Mouse (Mus musculus): ENCODE results near the gene Eva1a. TPM values are rescaled to one million over a fixed set of nuclear protein-coding genes. Genes with fewer than 3 reads are reported as not detected.
A peak's percentile ranks its signal among the peaks of the same experiment; 100 is the strongest.

Eva1a gene
- polyA plus RNA-seq, 1 experiment from 2014 or later = 3.2 TPM

DNA sequence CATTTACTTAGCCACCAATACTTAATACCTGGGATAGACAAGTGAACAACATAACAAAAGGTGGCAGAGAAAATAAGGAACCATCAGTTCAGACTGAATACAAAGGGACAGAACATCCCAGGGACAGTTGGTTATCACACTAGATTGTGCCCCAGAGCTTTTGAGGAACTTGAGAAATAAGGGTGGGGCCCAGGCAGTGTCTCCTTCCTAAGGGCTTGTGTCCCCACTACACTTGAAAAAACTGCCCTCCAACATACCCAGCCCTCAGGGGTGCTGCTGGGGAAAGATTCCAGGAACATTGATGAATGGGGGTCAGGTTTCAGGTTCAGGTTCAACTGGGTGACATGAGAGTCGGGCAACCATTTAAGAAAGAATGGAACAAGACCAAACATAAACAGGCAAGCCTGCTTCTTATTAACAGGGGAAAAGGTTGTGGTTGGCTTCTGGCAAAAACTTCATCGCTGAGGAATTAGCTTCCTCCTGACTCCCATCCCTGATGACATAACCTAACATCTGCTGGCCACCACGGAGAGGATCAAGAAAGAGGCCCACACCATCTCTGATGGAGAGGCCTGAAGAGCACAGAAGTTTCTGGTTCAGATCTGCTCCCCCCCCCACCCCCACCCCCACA lies 74.6 kb downstream of the Eva1a start:
- Histone ChIP-seq H3K27ac (no peak overlapping the region), H3K27me3 (ENCODE audit: poor library complexity, severe bottlenecking) (no peaks in the 10 kb centered on the region), H3K4me1 (peaks cover 22% of the 10 kb centered on the region), H3K36me3 (replicated peaks) (no peaks in the 10 kb centered on the region), H3K4me3 (no peak overlapping the region), H3K9me3 (no peaks in the 10 kb centered on the region)
- 58% methylated on average over 3 of the region's 3 CpGs for WGBS
- DNase-seq (ENCODE audit: extremely low spot score, low spot score) = no peak

DNA sequence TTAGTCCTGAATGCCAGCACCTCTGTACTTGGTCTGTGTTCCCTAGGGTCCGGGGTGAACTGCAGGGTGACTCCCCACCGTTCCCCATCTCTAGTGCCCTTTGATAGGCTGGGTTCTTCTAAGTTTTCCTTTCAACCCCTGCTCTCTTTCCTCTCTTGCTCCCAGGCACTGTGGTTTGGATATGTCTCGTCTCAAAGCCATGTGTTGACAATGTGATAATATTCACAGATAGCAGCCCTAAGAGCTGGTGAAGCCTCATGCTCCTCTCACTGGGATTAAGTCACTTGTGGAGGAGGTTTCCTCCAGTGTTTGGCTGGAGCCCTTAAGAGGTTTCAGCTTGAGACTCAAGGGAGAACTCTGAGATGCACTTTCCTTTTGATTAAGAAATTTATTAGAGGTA lies 75.3 kb downstream of the Eva1a start:
- Histone ChIP-seq H3K36me3 (replicated peaks) (no peaks in the 10 kb centered on the region), H3K4me3 (no peak overlapping the region), H3K9me3 (no peaks in the 10 kb centered on the region), H3K4me1 (peaks cover 22% of the 10 kb centered on the region), H3K27me3 (ENCODE audit: poor library complexity, severe bottlenecking) (no peaks in the 10 kb centered on the region), H3K27ac (no peak overlapping the region)
- no peak for DNase-seq (ENCODE audit: extremely low spot score, low spot score)
- WGBS = 89% methylated on average over 3 of the region's 3 CpGs

DNA sequence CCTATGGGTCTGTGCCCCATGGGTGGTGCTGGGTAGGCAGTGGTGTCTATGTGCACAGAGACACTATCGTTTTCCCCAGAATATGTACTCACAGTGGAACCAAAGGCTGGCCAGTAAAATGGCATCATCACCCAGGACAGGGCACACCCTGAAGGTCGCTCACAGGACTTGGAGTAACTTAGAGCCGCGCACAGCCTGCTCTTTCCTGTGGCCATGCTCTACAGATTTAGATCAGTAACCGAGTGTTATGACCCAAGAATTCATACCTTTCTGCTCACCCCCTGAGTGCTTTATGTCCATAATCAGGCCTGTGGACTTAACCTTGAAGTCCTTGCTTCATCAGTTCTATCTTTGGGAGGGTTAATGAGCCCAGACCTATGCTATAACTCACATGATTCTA lies 77.0 kb downstream of the Eva1a start:
- Histone ChIP-seq H3K4me3 (no peak overlapping the region), H3K9me3 (no peaks in the 10 kb centered on the region), H3K27me3 (ENCODE audit: poor library complexity, severe bottlenecking) (no peaks in the 10 kb centered on the region), H3K36me3 (replicated peaks) (no peaks in the 10 kb centered on the region), H3K27ac (no peak overlapping the region), H3K4me1 (peaks cover 18% of the 10 kb centered on the region)
- DNase-seq (ENCODE audit: extremely low spot score, low spot score) = no peak
- WGBS = 88% methylated on average over 5 of the region's 5 CpGs

DNA sequence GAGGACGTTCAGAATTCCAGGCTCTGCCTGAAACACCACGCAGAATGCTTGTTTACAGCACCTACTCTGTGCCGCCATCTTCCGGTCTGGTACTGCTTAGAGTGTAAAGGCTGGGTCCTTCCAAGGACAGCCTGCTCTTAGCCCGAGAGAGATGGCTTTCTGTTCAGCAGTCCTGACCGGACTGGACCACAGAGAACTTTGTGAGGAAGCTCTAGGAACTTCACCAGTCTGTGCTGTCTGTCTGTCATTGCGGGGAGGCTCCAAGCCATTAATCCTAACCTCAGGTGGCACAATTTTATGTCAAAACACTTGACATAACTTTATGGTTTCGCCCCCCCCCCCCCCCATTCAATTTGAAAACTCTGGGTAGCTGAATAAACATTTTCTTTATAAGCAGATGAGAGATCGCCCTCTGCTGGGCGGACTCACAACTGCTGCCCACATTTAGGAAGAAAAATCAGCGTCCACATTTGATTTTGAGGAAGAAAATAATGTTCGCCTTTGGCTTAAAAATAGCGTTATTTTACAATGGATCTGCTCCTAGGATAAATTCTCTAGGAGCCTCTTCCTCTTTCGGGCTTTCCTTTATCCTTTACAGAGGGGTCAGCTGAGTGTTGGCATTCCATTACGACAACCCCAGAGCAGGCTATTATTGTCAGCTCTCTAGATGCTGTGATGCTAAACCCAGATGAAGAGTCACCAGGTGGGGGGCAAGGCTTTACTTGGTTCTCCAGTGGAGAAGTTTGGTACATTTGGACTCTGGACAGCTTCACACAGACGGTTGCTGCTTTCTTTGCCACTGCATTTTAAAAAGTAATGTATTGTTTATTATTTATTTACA lies 78.7 kb downstream of the Eva1a start:
- H3K4me1 ChIP-seq = peaks cover 16% of the 10 kb centered on the region
- peak overlapping the region; percentile 38 for H3K4me3 ChIP-seq
- peak overlapping the region; percentile 58; the same call in 1 of the 2 replicates for H3K27ac ChIP-seq
- H3K36me3 ChIP-seq (replicated peaks) = no peaks in the 10 kb centered on the region
- DNase-seq (ENCODE audit: extremely low spot score, low spot score) = peak; percentile 54
- no peaks in the 10 kb centered on the region for H3K27me3 ChIP-seq (ENCODE audit: poor library complexity, severe bottlenecking)
- H3K9me3 ChIP-seq = no peaks in the 10 kb centered on the region
- WGBS = 26% methylated on average over 16 of the region's 16 CpGs

DNA sequence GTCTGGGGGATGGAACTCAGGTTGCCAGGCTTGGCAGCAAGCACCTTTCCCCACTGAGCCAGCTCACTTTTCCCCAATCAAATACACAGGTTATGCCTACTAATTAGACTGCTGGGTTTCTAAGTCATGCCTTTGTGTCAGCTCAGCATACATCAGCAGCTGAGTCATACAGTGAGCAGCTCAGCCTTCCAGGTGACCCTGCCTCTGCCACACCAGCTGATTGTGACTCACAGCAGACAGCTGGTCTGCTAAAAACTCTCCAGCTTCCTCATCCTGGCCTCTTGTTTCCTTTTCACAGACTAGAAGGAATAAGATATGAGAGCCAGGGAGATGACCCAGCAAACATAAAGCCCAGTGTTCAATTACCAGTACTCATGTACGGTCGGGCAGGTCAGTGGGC lies 84.3 kb downstream of the Eva1a start:
- no peak for DNase-seq (ENCODE audit: extremely low spot score, low spot score)
- Histone ChIP-seq H3K4me3 (no peak overlapping the region), H3K9me3 (no peaks in the 10 kb centered on the region), H3K27me3 (ENCODE audit: poor library complexity, severe bottlenecking) (no peaks in the 10 kb centered on the region), H3K27ac (no peak overlapping the region), H3K4me1 (no peaks in the 10 kb centered on the region), H3K36me3 (replicated peaks) (no peaks in the 10 kb centered on the region)
- WGBS = 94% methylated on average over 2 of the region's 2 CpGs

DNA sequence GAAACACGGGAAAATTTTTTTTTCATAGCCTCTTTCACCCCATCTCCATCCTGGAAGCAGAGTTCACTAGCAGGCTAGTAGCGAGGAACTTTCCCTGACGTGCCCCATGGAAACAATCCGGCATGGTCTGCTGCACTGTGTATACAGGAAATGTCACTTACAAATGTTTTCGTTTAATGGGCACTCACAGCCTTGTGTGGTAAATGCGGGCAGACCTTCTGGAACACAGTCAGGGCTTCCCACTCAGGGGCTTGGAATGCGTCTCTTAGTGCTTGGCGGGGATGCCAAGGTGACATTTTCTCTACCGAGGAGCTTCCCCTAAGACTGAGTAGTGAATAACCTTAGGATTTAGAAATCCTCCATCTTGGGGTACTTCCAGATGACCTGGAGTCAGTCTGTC lies 87.0 kb downstream of the Eva1a start:
- 86% methylated on average over 9 of the region's 9 CpGs for WGBS
- DNase-seq (ENCODE audit: extremely low spot score, low spot score) = no peak
- Histone ChIP-seq H3K4me1 (no peaks in the 10 kb centered on the region), H3K9me3 (no peaks in the 10 kb centered on the region), H3K36me3 (replicated peaks) (no peaks in the 10 kb centered on the region), H3K4me3 (no peak overlapping the region), H3K27ac (no peak overlapping the region), H3K27me3 (ENCODE audit: poor library complexity, severe bottlenecking) (no peaks in the 10 kb centered on the region)

DNA sequence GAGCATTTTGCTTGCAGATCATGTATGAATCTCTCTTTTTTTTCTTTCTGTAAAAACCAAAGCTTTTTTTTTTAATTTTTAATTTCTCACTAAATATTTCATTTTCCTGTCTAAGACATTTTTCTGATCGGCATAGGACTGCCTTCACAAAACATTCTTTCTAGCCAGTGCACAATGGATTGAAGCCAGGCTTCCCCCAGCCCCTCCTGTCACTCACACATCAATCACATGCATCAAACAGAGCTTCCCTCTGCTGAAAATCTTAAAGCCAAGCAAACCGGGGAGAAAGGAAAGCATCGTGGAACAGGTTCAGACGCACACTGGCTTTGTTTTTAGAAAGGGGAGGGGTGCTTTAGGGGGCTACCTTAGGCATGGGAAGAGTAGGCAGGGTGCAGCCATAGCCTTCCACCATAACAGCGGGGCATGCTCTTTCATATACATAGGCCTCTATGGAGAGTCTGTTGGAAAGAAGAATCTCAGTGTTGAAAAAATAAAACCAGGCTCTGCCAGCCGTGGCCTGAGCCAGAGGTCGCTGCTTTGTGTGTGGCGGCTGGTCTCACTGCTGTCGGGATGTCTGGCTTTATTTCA lies 88.9 kb downstream of the Eva1a start:
- 78% methylated on average over 9 of the region's 9 CpGs for WGBS

DNA sequence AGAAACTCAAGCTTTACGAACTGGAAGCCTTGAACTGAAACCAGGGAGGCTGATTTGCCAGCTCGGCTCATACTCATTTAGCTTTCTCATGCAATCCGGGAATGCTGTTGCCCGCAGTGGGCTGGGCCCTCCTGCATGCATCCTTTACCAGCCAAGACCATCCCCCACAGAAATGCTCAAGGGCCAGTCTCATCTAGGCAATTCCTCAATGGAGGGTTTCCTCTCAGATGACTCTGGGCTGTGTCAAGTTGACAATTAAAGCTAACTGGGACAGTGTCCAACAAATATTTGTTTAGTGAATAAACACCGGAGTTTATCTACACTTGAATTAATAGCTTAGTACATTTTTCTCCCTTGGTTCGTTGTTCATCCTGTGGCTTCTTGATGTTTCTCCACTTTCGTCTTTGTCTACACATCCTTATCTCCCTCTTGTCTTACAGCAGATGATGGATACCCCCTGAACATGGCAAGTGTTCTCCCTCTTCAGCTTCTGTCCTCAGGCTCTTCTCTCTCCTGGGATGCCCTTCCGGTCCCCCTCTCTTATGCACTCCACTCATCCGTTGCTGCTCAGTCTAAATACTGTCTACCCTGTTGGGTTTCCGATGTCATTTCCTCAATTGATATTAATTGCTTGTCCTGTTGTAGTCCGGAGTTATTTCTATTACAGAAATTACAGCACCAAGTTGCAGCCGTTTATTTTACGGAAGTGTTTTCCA lies 92.2 kb downstream of the Eva1a start:
- WGBS = 88% methylated on average over 13 of the region's 13 CpGs
- H3K36me3 ChIP-seq (replicated peaks) = no peaks in the 10 kb centered on the region
- H3K4me3 ChIP-seq = no peak overlapping the region
- H3K27ac ChIP-seq = no peak overlapping the region
- no peaks in the 10 kb centered on the region for H3K4me1 ChIP-seq
- H3K9me3 ChIP-seq = no peaks in the 10 kb centered on the region
- H3K27me3 ChIP-seq (ENCODE audit: poor library complexity, severe bottlenecking) = no peaks in the 10 kb centered on the region
- DNase-seq (ENCODE audit: extremely low spot score, low spot score) = no peak

More for the DNA sequence above, 88.9 kb downstream of the Eva1a start:
- H3K27me3 ChIP-seq (ENCODE audit: poor library complexity, severe bottlenecking) = no peaks in the 10 kb centered on the region
- no peak overlapping the region for H3K4me3 ChIP-seq
- DNase-seq (ENCODE audit: extremely low spot score, low spot score) = no peak
- H3K36me3 ChIP-seq (replicated peaks) = no peaks in the 10 kb centered on the region
- no peak overlapping the region for H3K27ac ChIP-seq
- H3K4me1 ChIP-seq = no peaks in the 10 kb centered on the region
- no peaks in the 10 kb centered on the region for H3K9me3 ChIP-seq

DNA sequence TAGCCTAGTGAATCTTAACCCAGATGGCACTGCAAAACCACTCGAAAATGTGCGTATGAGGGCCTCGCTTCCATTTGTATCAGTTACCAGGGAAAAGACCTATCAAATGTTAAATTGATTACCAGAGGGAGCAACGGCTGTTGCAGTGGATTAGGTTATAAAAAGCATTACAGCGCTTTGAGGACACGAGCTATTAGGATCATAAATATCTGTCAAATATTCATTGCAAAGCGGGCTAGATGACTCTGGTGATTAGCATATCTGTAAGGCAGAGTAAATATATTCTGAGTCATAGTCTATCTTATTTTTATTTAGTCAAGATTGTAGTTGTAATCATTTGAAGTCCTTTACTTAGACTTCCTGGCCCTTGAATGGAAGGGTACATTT lies 92.7 kb downstream of the Eva1a start:
- WGBS = 94% methylated on average over 7 of the region's 7 CpGs
- DNase-seq (ENCODE audit: extremely low spot score, low spot score) = no peak
- Histone ChIP-seq H3K9me3 (no peaks in the 10 kb centered on the region), H3K4me1 (no peaks in the 10 kb centered on the region), H3K27ac (no peak overlapping the region), H3K36me3 (replicated peaks) (no peaks in the 10 kb centered on the region), H3K4me3 (no peak overlapping the region), H3K27me3 (ENCODE audit: poor library complexity, severe bottlenecking) (no peaks in the 10 kb centered on the region)

DNA sequence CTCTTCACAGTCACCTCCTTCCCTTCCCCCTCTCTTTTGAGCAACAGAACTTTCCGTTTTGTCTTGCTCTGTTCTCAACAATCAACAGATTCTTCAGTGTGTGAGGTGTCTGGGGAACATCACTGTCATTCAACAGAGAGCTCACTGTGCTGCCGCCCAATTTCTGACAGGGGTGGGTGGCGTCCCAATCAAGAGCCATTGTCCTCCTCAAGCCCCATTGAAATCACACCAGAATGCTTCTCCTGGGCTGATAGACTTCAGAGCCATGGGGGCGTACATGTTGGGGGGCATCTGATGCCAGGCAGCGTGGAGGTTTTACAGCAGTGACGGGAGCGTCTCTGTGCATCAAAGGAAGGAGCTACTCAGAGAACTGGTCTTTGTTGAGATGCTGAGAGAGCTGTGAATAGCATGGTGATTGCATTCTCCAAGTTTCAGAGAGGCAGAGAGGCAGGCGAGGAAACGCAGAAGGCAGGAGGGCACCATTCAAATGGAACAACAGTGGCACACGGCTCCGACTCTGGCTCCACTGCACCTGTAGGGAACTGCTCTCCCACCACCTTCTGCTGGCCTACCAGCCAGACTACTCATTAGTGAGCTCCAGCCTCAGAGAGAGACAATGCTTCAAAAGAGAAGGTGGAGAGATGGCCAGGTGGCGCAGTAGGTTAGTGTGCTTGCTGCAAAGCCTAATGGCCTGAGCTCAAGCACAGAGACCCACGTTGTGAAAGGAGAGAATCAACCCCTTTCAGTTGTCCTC lies 95.3 kb downstream of the Eva1a start:
- H3K36me3 ChIP-seq (replicated peaks) = no peaks in the 10 kb centered on the region
- H3K4me3 ChIP-seq = no peak overlapping the region
- H3K9me3 ChIP-seq = peaks cover 6% of the 10 kb centered on the region
- WGBS = 69% methylated on average over 13 of the region's 13 CpGs
- no peak for DNase-seq (ENCODE audit: extremely low spot score, low spot score)
- H3K4me1 ChIP-seq = no peaks in the 10 kb centered on the region
- H3K27me3 ChIP-seq (ENCODE audit: poor library complexity, severe bottlenecking) = no peaks in the 10 kb centered on the region
- no peak overlapping the region for H3K27ac ChIP-seq

Measured in forebrain, embryonic 10.5 days (tissue).